Mouse (Mus musculus): ENCODE measurements at regions not wholly inside any gene's neighbourhood (a gene's known extent, or its start where the extent isn't known, plus 50 kb on each side); places are given as distances from the start of the nearest gene placed in this dataset.

DNA sequence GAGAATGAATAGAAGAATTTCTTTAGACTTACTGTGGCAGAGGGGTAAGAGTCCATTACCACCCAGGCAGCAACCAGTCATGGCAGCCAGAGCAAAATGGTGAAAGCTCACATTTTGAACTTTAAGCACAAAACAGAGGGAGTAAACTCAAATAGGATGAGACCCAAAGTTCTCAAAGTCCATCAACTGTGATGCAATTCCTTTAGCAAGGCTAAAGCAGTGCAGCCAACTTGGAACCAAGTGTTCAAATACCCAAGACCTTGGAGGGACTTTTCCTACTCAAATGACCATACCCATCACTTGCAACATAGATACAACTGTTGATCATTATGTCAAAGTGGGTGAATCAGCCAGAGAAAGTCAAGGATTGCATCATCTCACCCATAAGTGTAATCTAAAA is 380.1 kb downstream of the Hace1 start:
- no peak for DNase-seq (ENCODE audit: extremely low read depth, low read depth)

- DNase-seq (ENCODE audit: extremely low read depth, low read depth) = no peak
Observed at GRCm38 (mm10) chr10:45972240-45972639, 394.6 kb downstream of the Hace1 start.

DNA sequence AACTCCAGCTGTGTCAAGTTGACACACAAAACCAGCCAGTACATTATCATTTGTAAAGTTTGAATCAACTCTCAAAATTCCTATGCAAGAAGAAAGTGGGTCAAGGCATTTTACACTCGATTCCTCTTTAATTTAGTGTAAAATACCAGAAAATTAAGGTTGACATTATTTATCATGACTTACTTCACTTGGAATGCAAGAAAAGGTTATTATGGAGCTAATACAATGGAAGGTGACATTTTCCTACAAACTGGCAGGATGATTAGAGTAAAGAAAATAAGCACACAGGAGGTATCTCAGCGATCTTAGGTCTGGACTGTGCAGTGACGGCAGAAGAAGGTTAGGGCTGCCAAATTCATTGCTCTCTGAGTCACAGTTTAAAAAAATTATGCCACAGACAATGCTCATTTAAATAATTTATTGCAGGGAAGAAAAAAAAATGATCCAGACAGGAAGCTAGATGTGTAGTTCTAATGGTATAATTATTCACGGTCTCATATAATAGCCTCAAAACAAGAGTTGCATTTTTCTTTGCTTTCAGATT is 405.2 kb downstream of the Hace1 start:
- DNase-seq (ENCODE audit: extremely low read depth, low read depth) = no peak

GRCm38 (mm10) chr10:45983671-45984335 is 406.2 kb downstream of the Hace1 start:
- no peak for DNase-seq (ENCODE audit: extremely low read depth, low read depth)

GRCm38 (mm10) chr10:45986341-45986740 is 408.7 kb downstream of the Hace1 start:
- DNase-seq (ENCODE audit: extremely low read depth, low read depth) = no peak

DNA sequence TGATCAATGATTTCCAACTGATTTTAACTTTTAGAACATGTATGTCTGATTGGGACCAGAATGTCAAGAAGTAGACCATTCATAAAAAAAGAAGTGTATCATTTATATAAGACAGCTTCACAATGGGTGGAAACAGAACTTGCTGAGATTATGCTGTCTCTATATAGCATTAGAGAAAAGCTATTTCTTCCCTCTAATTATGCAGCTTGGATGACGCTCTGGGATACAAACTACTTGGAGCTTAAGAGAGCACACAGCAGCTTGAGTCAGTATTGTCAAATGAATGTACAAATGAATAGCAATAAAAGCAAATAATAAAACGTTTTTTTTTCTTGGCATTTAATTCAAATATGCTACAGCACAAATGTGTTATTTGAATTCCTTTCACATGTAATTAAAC is 428.7 kb downstream of the Hace1 start:
- DNase-seq (ENCODE audit: extremely low read depth, low read depth) = no peak

DNA sequence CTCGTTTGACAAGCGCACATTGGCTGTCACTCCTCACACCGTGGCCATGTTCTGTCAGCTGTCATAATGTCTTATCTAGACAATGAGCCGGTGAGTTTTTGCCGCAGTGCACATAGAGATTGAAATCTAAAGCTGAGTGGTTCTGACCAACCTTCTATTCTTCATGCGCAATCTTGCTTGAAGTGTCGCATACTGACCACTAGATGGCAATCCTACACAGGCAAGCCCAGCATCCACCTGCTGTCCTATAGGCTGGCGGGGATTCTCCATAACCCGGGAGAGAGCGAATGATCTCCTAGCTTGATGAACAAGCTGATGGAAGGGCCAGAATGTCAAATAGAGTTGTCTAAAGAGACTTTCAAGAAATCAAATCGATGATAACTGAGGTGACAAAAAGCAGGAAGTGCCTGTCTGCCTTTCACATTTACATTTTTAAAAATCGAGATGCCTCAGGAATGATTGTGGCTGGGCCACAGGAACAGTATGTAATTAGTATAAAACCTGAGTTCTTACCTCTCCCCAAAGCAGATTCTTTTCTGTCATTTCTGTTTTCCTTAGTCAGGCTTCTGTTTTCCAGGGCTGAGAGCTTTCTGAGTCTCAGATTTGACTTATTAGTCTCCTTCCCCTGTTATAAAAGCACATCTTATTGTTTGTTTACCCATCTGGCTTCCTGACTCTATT is 434.4 kb downstream of the Hace1 start:
- DNase-seq (ENCODE audit: extremely low read depth, low read depth) = peak; percentile 39

DNA sequence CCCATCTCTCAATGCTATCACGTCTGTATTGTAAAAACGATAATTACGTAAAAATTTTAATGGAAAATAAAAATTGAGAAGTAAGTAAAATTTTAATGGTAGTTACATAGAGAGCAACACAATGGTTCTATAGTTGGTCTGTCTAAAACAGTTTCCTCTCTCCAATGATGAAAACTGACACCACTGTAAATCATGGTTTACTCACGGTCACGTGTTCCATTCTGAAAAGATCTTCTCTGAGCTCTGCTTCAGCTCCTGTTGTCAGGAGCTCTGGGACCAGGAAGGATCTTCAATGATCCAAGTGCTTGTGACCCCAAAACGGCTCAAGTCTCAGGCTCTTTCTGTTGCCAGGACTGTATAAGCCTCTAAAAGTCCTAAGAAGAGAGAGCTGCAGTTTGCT is 435.0 kb downstream of the Hace1 start:
- DNase-seq (ENCODE audit: extremely low read depth, low read depth) = no peak

DNA sequence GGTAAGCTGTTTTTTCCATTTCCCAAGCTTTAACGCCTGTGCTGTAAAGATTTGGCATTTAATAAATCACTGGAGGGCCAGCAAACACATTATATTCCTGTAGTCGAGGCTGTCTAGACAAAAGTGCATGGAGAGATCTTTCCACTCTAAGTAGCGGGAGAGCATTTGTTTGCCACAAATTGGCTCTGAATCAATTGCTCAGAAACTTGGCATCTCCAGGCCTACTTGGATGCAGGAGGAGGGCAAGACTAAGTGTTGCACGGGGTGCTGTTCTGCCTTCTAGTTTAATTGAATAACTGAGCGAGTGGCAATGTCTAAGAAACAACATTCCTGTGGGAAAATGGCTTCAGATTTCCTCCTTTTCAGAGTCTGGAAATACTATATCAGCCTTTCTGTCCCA is 438.7 kb downstream of the Hace1 start:
- DNase-seq (ENCODE audit: extremely low read depth, low read depth) = no peak

- DNase-seq (ENCODE audit: extremely low read depth, low read depth) = no peak
Observed at GRCm38 (mm10) chr10:46045474-46046093, 468.0 kb downstream of the Hace1 start.

- DNase-seq (ENCODE audit: extremely low read depth, low read depth) = no peak
Observed at GRCm38 (mm10) chr10:46046094-46046749, 468.6 kb downstream of the Hace1 start.

DNA sequence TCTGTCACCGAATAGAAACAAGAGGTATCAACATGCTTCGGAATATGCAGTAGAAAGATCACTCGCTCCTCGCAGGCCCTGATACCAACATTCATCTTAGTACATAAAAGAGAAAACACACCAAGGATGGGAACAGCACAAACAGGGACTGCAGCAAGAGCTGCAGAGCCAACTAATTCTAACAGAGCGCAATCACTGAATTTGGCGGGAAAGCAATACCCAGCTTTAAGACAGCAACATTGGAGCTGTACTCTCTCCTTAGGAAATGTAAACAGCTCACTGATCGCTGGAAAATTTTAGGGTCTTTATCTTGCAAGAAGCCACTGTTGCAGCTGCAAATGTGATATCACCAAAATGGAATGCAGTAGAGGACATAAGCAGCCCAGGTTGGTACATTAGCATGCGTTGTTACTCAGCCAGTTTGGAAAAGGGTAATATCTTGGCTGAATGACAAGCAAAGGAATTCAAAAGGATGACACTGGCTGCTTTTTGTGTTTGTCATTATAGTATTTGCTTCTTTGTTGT is 469.3 kb downstream of the Hace1 start:
- DNase-seq (ENCODE audit: extremely low read depth, low read depth) = no peak

DNA sequence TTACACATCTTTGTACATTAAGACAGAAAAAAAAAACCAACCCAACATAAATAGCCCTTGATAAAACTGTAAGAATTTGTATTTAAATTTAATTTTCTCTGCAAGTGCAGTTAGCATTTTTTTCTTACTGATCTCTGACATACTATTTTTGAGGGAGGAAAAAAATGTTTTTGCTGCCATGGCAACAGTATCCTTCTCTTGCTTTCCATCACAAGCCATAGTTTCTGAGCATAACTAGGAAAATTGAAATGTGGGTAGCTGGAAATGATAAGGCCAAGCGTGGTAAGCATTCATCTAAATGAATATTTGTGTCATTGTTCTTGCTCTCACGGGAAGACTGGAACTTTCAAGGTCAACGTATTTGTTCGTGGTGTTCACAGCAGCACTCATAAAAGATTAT is 470.0 kb downstream of the Hace1 start:
- no peak for DNase-seq (ENCODE audit: extremely low read depth, low read depth)

DNA sequence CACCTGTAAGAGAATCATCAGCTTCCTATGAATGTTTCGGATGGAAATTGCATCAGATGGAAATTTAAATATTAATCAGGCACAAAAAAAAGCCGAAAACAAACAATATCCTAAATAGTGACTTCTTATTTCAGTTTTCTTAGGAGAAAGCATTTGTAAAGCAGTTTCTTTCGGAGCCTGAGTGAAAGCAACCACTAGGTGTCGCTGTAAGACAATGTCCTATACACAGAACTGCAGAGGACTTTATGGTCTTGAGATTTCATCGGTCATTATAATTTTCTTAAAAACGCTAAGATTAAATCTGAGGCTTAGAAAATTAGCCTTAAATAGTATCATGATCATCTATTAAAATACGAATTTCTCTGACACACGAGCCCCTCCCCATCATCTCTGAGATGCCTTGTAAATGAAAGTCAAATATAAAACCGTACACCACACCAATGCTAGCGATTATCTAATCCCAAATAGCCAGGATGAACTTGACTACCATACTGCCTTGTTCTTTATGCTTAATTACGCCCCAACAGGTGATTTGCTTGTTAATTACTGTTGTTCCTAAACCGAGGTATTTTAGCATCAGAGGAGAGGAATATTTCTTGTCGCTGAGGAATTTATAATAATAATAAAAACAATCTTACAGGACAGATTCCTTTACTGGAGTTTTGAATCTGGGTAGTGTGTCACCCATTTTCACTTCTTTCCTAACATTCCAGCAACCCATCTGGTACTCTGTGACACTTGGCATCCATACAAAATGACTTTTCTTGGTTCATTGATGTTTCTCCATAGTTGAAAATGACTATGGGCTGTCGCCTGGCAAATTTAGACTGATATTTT is 480.0 kb downstream of the Hace1 start:
- peak; percentile 57 for DNase-seq (ENCODE audit: extremely low read depth, low read depth)

DNA sequence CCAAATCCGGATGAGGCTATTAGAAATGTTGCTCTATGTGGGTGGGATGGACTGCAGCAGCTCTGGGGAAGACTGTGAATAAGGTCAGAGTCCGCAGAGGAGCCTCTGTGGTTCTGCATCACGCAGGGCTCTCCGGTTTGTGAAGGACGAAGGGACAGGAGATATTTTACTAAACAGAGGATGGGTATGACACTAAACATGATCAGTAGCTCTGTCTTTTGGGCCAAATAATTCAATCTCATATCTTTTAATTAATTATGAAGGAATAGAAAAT is 480.5 kb downstream of the Hace1 start:
- no peak for DNase-seq (ENCODE audit: extremely low read depth, low read depth)

GRCm38 (mm10) chr10:46059285-46059684 is 481.7 kb downstream of the Hace1 start:
- DNase-seq (ENCODE audit: extremely low read depth, low read depth) = no peak

DNA sequence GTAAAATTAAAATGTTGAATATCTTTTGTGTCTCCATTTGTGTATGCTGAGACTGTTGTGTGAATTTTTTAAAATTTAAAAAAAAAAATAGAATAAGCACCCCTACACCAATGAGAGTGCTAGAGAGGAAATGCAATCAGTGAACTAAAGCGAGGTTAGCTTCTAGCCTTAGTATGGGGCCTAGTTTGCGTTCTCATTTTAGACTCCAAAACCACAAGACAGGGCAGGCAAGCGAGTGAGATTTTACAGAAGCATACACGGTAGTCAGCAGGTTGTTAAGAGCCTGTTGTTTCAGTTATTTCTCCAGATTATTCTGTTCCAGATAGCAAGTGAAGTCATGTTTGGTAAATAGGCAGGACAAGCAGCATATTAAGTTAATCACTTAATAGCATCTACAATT is 486.2 kb downstream of the Hace1 start:
- DNase-seq (ENCODE audit: extremely low read depth, low read depth) = no peak

DNA sequence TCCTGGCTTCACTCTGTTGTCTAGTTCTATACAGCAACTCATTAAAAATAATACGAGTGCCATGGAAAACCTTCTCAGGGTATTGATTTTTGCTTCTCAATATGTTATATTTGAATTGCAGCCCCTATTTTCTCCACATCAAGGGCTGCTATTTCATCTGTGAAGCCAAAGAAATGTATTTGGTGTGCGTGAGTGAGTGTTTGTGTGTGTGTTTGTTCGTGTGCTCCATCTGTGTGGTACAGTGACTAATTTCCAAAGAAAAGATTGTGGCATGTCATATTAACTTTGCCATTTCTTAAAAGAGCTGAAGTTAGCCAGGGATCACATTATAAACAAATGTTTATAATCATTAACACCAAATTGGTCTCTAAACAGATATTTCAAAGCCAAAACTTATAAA is 493.1 kb downstream of the Hace1 start:
- DNase-seq (ENCODE audit: extremely low read depth, low read depth) = no peak

DNA sequence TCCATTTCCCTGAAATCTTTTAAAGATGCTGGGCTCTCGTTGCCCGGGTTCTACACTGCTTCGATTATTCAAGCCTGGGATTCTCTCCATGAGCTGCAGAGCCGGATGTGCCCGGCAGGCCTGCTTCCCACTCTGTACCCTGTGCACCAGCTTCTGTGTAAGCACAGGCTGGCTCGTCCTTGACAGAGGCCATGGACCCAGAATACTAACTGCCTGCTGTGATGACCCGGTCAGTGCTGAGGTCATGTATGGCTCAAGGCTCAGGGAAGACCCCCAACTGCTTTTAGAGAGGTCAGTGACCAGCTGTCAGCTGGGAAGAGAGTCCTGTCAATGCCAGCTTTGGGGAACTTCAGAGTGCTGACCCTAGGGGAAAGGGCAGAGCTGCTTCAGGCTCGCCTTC is 493.6 kb downstream of the Hace1 start:
- no peak for DNase-seq (ENCODE audit: extremely low read depth, low read depth)

- DNase-seq (ENCODE audit: extremely low read depth, low read depth) = no peak
Observed at GRCm38 (mm10) chr10:46071810-46072549, 494.4 kb downstream of the Hace1 start.

Data from MEL-GATA-1-ER (cell line).